Mouse (Mus musculus) embryonic facial prominence, embryonic 15.5 days (tissue): ENCODE results near the gene Erlin1. TPM values are rescaled to one million over a fixed set of nuclear protein-coding genes. Genes with fewer than 3 reads are reported as not detected.

Source experiments
- ATAC-seq: fragments of 200-750 bp; cut with Nextera tagmentation; 2 replicates; pipeline ENCODE4 v1.8.0; 2017; ENCODE audit warnings: low read depth, moderate TSS enrichment; ENCODE audit not compliant: insufficient number of reproducible peaks, low FRiP score, low TSS enrichment
- H3K27ac ChIP-seq: fragments of 300-500 bp; sonication (generic); replicated peaks from 2 replicates; pipeline ENCODE4 v1.5.1; 2015; ENCODE audit warnings: mild to moderate bottlenecking, inconsistent platforms
- H3K27me3 ChIP-seq: fragments of 300-500 bp; sonication (generic); 2 replicates; pipeline ENCODE4 v1.6.1; 2015; ENCODE audit warnings: inconsistent platforms
- H3K36me3 ChIP-seq: fragments of 300-500 bp; sonication (generic); 2 replicates; pipeline ENCODE4 v1.6.1; 2015; ENCODE audit warnings: mild to moderate bottlenecking, inconsistent platforms
- H3K4me1 ChIP-seq: fragments of 300-500 bp; sonication (generic); 2 replicates; pipeline ENCODE4 v1.6.1; 2015; ENCODE audit warnings: inconsistent platforms
- H3K4me2 ChIP-seq: fragments of 300-500 bp; sonication (generic); replicated peaks from 2 replicates; pipeline ENCODE4 v1.6.1; 2015; ENCODE audit warnings: mild to moderate bottlenecking, inconsistent platforms
- H3K4me3 ChIP-seq: fragments of 300-500 bp; sonication (generic); replicated peaks from 2 replicates; pipeline ENCODE4 v1.5.1; 2015; ENCODE audit warnings: mild to moderate bottlenecking, inconsistent platforms
- H3K9ac ChIP-seq: fragments of 300-500 bp; sonication (generic); 2 replicates; pipeline ENCODE4 v1.6.1; 2015; ENCODE audit warnings: inconsistent platforms
- H3K9me3 ChIP-seq: fragments of 300-500 bp; sonication (generic); replicated peaks from 2 replicates; pipeline ENCODE4 v1.6.1; 2016; ENCODE audit warnings: inconsistent platforms
- WGBS: fragments of 180-500 bp; shearing (Covaris S2); methylation state at CpG from one replicate; pipeline ENCODE4 v1.1.7; 2015; 5-methylcytosine and 5-hydroxymethylcytosine counted together
- polyA plus RNA-seq: library from polyadenylated mRNA; unstranded; fragments of >200 nt; fragmentation: Nextera tagmentation; extraction: Ambion mirVana; gene quantifications from 2 replicates; pipeline ENCODE4 v1.2.1, GENCODE M21; 2015

The Erlin1 gene
- 35.9 and 39.2 TPM in 2 replicates for polyA plus RNA-seq

DNA sequence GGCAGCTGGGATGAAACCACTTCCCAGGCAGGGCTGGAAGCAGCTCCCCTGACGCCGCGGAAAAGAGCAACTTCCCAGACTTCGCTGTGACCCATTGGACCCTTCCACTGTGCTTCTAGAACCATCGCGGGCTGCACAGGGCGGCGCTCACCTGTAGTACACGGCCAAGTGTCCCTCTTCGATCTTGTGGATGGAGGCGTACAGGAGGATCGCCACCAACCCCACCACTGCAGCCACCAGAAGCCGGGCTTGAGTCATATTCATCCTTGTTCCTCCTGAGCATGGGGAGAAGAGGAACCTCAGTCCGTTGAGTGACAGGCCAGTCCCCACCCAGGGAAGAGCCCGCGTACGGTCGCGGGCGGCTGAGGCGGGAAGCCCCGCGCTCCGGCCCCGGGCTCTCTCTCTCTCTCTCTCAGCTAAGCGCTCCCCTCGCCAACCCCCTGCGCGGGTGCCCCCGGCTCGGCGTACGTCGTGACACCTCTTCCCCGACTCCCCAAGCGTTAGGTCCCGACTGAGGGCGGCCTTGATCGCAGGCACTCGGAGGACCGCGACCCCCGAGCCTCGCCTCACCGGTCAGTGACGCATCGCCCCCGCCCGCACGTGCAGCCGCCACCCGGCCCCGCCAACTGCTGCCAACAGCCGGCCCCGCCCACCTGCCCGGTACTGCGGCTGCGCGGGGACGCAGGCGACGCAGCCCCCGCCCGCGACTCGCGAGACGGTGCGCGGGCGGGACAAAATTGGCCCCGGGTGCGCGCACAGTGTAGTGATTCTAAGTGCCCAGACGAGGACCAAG lies at the start of gene Erlin1:
Erlin1 (minus strand) TSS at position 665 of the 793 bp plus-strand sequence.
- Histone ChIP-seq H3K9ac (peak within 1 kb of the TSS; percentile 77), H3K4me2 (peak within 1 kb of the TSS; percentile 77), H3K4me3 (peak within 1 kb of the TSS; percentile 78), H3K36me3 (peaks cover 11% of the 10 kb centered on the region; the same call in 1 of the 2 replicates), H3K4me1 (peaks cover 18% of the 10 kb centered on the region), H3K9me3 (no peaks in the 10 kb centered on the region), H3K27ac (peak within 1 kb of the TSS; percentile 80), H3K27me3 (no peaks in the 10 kb centered on the region)
- ATAC-seq = peak; percentile 92
- under 1% methylated on average over 74 of the region's 75 CpGs for WGBS

DNA sequence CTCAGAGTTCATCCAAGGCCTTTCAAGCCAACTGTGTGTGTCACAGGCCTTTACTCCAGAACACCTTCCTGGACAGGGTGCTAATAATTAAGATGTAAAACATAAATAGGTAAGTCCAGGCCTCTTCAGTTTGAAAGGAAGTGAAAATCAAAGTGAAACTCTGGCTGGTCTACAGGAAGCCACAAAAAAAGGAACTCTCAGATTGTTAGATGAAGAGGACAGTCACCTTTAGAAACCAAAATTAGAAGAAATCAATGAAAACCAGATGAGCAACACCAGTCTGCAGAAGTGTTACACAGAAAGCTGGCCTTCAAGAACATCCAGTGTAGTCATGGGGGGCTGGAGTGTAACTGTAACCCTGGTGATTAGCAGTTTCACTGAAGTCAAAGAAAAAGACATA lies 48.2 kb upstream of the Erlin1 start:
- ATAC-seq = no peak
- Histone ChIP-seq H3K4me1 (no peaks in the 10 kb centered on the region), H3K27ac (no peak overlapping the region), H3K9ac (no peak overlapping the region), H3K4me2 (no peak overlapping the region), H3K27me3 (no peaks in the 10 kb centered on the region), H3K9me3 (no peaks in the 10 kb centered on the region), H3K4me3 (no peak overlapping the region), H3K36me3 (peaks cover 84% of the 10 kb centered on the region)

DNA sequence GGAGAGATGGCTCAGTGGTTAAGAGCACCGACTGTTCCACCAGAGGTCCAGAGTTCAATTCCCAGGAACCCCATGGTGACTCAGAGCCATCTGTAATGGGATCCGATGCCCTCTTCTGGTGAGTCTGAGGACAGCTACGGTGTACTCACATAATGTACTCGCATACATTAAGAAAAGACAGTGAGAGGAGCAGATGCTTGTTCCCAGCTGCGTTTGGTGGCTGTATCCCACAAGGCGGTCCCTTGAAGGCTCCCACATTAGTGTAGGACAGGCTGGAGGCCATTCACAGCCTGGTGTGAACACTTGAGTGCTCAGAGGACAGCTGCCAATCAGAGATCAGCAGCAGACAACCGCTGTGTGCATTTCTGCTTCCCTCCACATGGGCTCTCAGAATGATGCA lies 42.1 kb upstream of the Erlin1 start:
- H3K9me3 ChIP-seq = no peaks in the 10 kb centered on the region
- H3K36me3 ChIP-seq = peaks cover 68% of the 10 kb centered on the region
- H3K4me1 ChIP-seq = peaks cover 6% of the 10 kb centered on the region
- H3K4me3 ChIP-seq = no peak overlapping the region
- H3K27ac ChIP-seq = no peak overlapping the region
- no peak overlapping the region for H3K9ac ChIP-seq
- WGBS = 55% methylated on average over 7 of the region's 7 CpGs
- no peak for ATAC-seq
- H3K4me2 ChIP-seq = no peak overlapping the region
- no peaks in the 10 kb centered on the region for H3K27me3 ChIP-seq

DNA sequence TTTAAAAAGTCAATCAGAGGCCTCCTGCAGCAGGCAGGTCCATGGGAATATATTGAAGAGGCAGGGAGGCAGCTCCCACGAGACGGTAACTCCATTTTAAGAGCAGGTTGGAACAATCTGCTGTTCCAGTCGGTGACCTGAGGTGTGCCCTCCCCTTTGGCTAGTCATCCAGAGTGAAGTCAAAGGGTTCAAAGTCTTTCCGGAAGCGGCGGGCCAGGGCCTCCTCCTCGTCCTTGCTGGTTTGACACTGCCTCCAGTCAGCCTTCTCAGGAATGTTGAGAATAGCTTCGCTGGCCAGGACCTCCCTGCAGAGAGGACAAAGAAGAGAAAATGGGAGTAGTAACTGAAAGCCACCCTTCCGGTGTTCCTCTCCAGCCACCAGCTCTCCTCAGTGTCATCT lies 40.8 kb upstream of the Erlin1 start:
- H3K36me3 ChIP-seq = peaks cover 56% of the 10 kb centered on the region
- H3K4me2 ChIP-seq = no peak overlapping the region
- WGBS = 92% methylated on average over 9 of the region's 9 CpGs
- ATAC-seq = no peak
- H3K27me3 ChIP-seq = no peaks in the 10 kb centered on the region
- H3K4me3 ChIP-seq = no peak overlapping the region
- H3K27ac ChIP-seq = no peak overlapping the region
- no peaks in the 10 kb centered on the region for H3K9me3 ChIP-seq
- no peak overlapping the region for H3K9ac ChIP-seq
- peaks cover 12% of the 10 kb centered on the region for H3K4me1 ChIP-seq

DNA sequence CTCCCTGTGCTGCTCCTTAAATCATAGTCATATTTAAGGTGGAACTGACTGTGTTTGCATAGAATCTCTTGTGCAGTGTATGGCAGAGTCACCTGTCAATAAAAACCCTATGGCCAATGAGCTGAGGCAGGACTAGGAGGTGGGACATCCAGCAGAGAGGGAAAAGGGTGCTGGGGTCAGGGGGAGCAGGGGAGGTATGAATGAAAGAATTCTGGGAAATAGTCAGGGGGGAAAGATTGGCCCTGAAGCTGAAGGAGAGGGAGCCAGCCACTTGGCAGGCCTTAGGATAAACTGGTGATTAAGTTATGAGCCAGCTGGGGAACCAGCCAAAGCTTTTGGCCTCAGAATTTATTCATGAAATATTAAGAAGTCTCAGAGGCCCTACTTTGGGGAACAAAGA lies 39.4 kb upstream of the Erlin1 start:
- H3K9me3 ChIP-seq = no peaks in the 10 kb centered on the region
- ATAC-seq = no peak
- no peak overlapping the region for H3K4me3 ChIP-seq
- peaks cover 46% of the 10 kb centered on the region for H3K36me3 ChIP-seq
- H3K27ac ChIP-seq = no peak overlapping the region
- H3K27me3 ChIP-seq = no peaks in the 10 kb centered on the region
- peaks cover 12% of the 10 kb centered on the region for H3K4me1 ChIP-seq
- no peak overlapping the region for H3K4me2 ChIP-seq
- H3K9ac ChIP-seq = no peak overlapping the region

DNA sequence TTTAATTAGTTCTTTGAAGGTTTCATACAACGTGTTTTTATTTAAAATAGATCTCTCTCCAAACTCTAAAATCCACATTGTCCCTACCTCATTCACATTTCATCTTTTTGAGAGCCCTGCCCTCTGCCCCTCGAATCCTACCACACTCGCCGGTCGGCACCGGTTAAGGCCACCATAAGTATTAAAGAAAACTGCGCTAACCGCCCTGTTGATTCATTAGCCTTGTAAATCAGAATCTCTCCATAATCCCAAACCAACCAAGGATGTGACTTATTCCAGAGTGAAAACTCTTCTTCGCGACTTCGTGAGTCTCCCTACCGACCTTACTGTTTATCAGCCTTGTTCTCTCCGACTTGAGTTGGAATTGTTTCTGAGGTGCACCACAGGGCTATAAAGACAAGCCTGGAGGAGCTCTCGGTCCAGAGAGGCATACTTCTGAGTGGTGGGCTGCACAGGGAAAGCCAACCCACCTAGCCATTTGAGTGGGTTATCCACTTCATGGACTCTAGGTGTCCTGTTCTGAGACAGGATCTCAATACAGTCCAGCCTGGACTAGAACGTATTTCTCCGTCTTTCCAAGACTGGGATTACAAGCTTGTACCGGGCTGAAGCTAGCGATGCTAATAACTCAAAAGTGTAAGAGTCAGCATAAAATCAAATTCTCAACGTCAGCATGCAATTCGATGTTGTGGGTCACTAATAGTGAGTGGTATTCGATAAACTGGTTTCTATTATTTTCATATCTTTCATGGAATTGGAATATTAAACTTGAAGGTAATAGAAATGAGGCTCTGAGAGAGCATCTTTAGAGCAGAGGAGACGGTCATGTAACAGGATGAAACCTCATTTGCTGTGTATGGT lies 38.3 kb upstream of the Erlin1 start:
- peak overlapping the region; percentile 90 for H3K4me3 ChIP-seq
- H3K36me3 ChIP-seq = peaks cover 35% of the 10 kb centered on the region
- peaks cover 12% of the 10 kb centered on the region for H3K4me1 ChIP-seq
- peak overlapping the region; percentile 93 for H3K9ac ChIP-seq
- H3K27me3 ChIP-seq = no peaks in the 10 kb centered on the region
- no peaks in the 10 kb centered on the region for H3K9me3 ChIP-seq
- 29% methylated on average over 22 of the region's 22 CpGs for WGBS
- no peak for ATAC-seq
- H3K27ac ChIP-seq = no peak overlapping the region; the same call in 1 of the 2 replicates
- peak overlapping the region; percentile 78 for H3K4me2 ChIP-seq

DNA sequence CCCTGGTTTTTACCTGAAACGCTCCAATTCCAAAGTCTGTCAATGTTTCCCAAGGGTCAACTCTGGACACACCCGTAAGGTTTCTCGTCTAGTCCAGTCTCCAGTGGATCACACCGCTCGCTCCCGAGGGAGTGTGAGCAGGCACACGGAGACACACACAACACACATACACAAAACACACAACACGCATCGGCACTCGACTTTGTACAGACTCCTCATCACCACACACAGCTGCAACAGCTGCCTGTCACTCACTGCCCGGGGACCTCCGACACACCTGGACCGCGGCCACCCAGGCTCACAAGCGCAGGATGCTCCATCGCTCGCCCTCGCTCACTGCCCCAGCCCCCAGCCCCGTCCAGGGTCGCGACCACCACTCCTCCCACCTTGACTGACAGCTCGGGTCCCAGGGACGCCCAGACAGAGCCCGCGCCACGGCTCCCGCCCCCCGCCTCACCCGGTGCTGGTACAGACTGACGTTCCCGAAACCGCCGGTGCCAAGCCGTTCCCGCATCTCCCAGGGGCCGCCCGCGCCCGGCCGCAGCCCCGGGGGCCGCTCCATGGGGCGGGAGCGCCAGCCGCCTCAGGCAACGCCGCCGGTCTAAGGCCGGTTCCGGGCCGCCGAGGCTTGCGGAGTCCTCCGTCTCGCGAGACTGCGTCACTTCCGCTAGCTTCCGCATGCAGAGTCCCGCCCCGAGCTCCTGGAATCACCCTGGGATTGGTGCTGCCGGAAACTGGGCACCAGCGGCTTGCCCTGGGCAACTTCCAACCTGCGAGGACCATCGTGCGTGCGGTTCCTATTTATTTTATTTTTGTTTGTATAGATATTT lies 37.5 kb upstream of the Erlin1 start, which contains the start of gene Chuk:
Chuk (minus strand) TSS at position 650 of the 830 bp plus-strand sequence.
- H3K27me3 ChIP-seq = no peaks in the 10 kb centered on the region
- H3K9me3 ChIP-seq = no peaks in the 10 kb centered on the region
- peaks cover 12% of the 10 kb centered on the region for H3K4me1 ChIP-seq
- H3K4me2 ChIP-seq = peak within 1 kb of the TSS; percentile 78
- ATAC-seq = peak; percentile 96
- peak within 1 kb of the TSS; percentile 90 for H3K4me3 ChIP-seq
- peaks cover 26% of the 10 kb centered on the region for H3K36me3 ChIP-seq
- H3K9ac ChIP-seq = peak within 1 kb of the TSS; percentile 93
- 1% methylated on average over 67 of the region's 67 CpGs for WGBS
- H3K27ac ChIP-seq = peak within 1 kb of the TSS; percentile 74

DNA sequence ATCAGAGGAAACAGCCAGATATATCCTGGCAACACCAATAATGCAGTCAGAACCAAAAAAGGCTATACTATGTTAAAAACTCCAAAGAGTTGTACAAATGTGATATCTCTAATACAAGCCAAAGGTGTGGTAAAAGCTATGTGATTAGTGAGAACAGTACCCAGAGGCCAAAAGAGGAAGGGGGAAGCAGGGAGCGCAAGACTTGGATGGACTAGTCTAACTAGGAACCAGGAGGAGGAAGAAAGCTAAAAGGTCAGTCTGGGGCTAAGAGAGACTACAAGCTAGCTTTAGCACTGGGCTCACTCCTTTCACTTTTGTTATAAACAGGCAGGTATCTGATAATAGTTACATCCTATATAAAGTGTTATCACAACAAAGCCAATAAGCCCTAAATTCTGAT lies 34.8 kb upstream of the Erlin1 start:
- H3K27ac ChIP-seq = no peak overlapping the region
- no peak for ATAC-seq
- WGBS = 79% methylated on average over 1 of the region's 1 CpGs

DNA sequence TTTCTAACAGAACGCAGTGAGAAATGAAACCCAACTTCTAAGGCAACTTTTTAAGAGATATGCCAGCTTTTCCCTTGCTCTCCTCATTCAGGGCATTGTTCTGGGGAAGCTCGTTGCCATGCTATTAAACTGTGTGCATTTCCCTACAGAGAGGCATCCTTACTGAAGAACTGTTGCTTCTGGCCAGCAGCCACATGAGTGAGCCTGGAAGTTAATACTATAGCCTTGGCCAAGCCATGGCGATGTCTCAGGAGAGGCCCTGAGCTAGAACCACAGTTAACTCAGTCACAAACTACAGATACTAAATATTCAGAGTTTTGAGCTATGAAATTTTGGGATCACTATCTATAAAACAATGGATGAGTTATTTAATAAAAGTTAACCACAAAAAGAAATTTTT lies 33.4 kb upstream of the Erlin1 start:
- no peak for ATAC-seq
- WGBS = 89% methylated on average over 3 of the region's 3 CpGs
- H3K27ac ChIP-seq = no peak overlapping the region

More for the DNA sequence above, 34.8 kb upstream of the Erlin1 start:
- Histone ChIP-seq H3K27me3 (no peaks in the 10 kb centered on the region), H3K4me3 (no peak overlapping the region), H3K9ac (no peak overlapping the region), H3K4me2 (no peak overlapping the region), H3K36me3 (peaks cover 5% of the 10 kb centered on the region), H3K4me1 (peaks cover 12% of the 10 kb centered on the region), H3K9me3 (no peaks in the 10 kb centered on the region)

DNA sequence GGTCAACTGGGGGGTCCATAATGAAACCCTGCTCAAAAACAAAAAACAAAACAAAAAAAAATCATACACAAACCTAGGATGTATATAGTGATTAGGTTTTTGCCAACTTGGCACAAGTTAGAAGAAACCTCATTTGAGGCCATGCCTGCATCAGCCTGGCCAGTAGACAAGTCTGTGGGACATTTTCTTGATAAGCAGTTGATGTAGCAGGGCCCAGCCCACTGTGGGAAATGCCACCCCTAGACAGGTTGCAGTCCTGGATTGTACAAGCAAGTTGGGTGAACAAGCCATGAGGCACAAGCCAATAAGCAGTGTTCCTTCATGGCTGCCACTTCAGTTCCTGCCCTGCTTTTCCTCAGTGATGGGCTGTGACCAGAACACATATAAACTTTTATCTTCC lies 31.3 kb upstream of the Erlin1 start:
- Histone ChIP-seq H3K9ac (no peak overlapping the region), H3K9me3 (no peaks in the 10 kb centered on the region), H3K4me3 (no peak overlapping the region), H3K27ac (no peak overlapping the region), H3K4me2 (no peak overlapping the region), H3K4me1 (no peaks in the 10 kb centered on the region), H3K36me3 (peaks cover 19% of the 10 kb centered on the region), H3K27me3 (no peaks in the 10 kb centered on the region)
- ATAC-seq = no peak

More for the DNA sequence above, 33.4 kb upstream of the Erlin1 start:
- Histone ChIP-seq H3K4me2 (no peak overlapping the region), H3K4me3 (no peak overlapping the region), H3K27me3 (no peaks in the 10 kb centered on the region), H3K4me1 (peaks cover 11% of the 10 kb centered on the region), H3K9ac (no peak overlapping the region), H3K36me3 (0 out of 2 replicates have a peak, but pooled peaks cover 6% of the 10 kb centered on the region), H3K9me3 (no peaks in the 10 kb centered on the region)

DNA sequence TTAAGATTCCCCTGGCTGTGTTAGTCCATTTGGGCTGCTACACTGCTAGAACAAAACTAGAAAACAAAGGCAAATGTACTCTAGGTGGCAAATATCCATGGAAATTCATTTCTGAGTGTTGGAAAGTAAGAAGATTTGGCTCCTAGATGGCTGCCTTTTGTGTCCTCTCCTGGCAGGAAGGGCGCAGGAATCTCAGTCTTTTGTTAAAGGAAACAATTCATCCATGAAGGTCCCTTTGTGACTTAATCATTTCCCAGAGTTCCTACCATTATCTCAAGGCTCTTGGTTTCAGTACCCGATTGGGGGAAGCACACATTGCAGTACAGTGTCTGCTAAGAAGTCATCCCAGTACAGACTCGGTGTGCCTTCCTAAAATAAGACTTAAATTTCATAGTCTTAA lies 16.7 kb upstream of the Erlin1 start:
- no peaks in the 10 kb centered on the region for H3K4me1 ChIP-seq
- 76% methylated on average over 3 of the region's 3 CpGs for WGBS
- H3K9me3 ChIP-seq = no peaks in the 10 kb centered on the region
- H3K9ac ChIP-seq = no peak overlapping the region
- peaks cover 20% of the 10 kb centered on the region for H3K36me3 ChIP-seq
- no peaks in the 10 kb centered on the region for H3K27me3 ChIP-seq
- ATAC-seq = no peak
- no peak overlapping the region for H3K27ac ChIP-seq
- H3K4me2 ChIP-seq = no peak overlapping the region
- no peak overlapping the region for H3K4me3 ChIP-seq
